Mouse (Mus musculus): ENCODE data around the gene Kif27.

GRCm38 (mm10) chr13:58359304-58359653 is 357 bp upstream of the Kif27 start:
- no peak for TF ChIP-seq CTCF (IDR thresholded peaks at IDR 0.05; ENCODE audit: extremely low read depth, insufficient read depth, insufficient read length, insufficient replicate concordance)
- no peak for TF ChIP-seq POLR2A (IDR thresholded peaks at IDR 0.05; ENCODE audit: low read depth, low read length)
